12 mouse cellular contexts compared by ENCODE assay signal in genomic region chr11:98326741-98327135, GRCm38 (mm10). TPM values are rescaled to one million over a fixed set of nuclear protein-coding genes. Genes with fewer than 3 reads are reported as not detected.
DNase-seq lines count a peak whose midpoint lies in the region; ATAC-seq lines count a peak whose summit lies in the region.
"Had no signal": no experiment of that assay in that cellular context is flagged by ENCODE, and none has a peak within 500 bp of the region (broad histone marks: within the 10 kb centered on the region; RNA-seq: fewer than 3 reads in every experiment).

No protein-coding gene starts in this region.

- intact Hi-C loops in heart, postnatal 25 days (cut with DNase I): no loop called here

- DNase-seq in heart, embryonic 10.5 days (ENCODE audit: low spot score): no peak
- no peak for DNase-seq in heart, postnatal 25 days (ENCODE audit: low spot score)
- DNase-seq in right cerebral cortex, postnatal 14 days: peak; percentile 19
- no peak for DNase-seq in right cerebral cortex, adult 2 months (ENCODE audit: low spot score in 2 of 2)
- DNase-seq in limb, embryonic 11.5 days (ENCODE audit: low spot score): peak; percentile 46
- no peak for DNase-seq in ovary, adult 18-20 months (ENCODE audit: low spot score)
- DNase-seq in urinary bladder, adult 2 months (ENCODE audit: low spot score): no peak
- no peak for DNase-seq in adipocyte (ENCODE audit: low spot score)
- DNase-seq: adrenal gland, postnatal 10 days; kidney, postnatal 10 days; thymus, postnatal 36 days had no signal

- WGBS in heart, embryonic 10.5 days: 0% methylated on average over 19 of the region's 19 CpGs
- WGBS in limb, embryonic 11.5 days: under 1% methylated on average over 19 of the region's 19 CpGs

- H3K4me3 ChIP-seq in heart, embryonic 10.5 days: peak overlapping the region; percentile 52
- no peak overlapping the region for H3K4me3 ChIP-seq in limb, embryonic 11.5 days (ENCODE audit: low read depth, low read length)

- no peak overlapping the region for H3K27ac ChIP-seq in heart, embryonic 10.5 days
- H3K27ac ChIP-seq in limb, embryonic 11.5 days (replicated peaks; ENCODE audit: low read depth, low read length): no peak overlapping the region

- no peaks in the 10 kb centered on the region for H3K36me3 ChIP-seq in heart, embryonic 10.5 days
- H3K36me3 ChIP-seq in limb, embryonic 11.5 days (ENCODE audit: control insufficient read depth, insufficient read depth, low read length): no peaks in the 10 kb centered on the region

- H3K4me1 ChIP-seq in heart, embryonic 10.5 days: peaks cover 23% of the 10 kb centered on the region
- 0 out of 2 replicates have a peak, but pooled peaks cover 7% of the 10 kb centered on the region for H3K4me1 ChIP-seq in limb, embryonic 11.5 days (ENCODE audit: control insufficient read depth, insufficient read depth, low read length)

- peaks cover 99% of the 10 kb centered on the region for H3K27me3 ChIP-seq in heart, embryonic 10.5 days (ENCODE audit: insufficient read depth, poor library complexity, severe bottlenecking)
- H3K27me3 ChIP-seq in limb, embryonic 11.5 days (ENCODE audit: control insufficient read depth, insufficient read depth, low read length): peaks cover 96% of the 10 kb centered on the region

- H3K4me2 ChIP-seq in limb, embryonic 11.5 days (ENCODE audit: low read depth, severe bottlenecking): no peak overlapping the region

- no peak overlapping the region for H3K9ac ChIP-seq in limb, embryonic 11.5 days (ENCODE audit: low read length)

- ATAC-seq in limb, embryonic 11.5 days (ENCODE audit: insufficient number of reproducible peaks, low FRiP score, low TSS enrichment, low read depth): no peak

- H3K9me3 ChIP-seq in heart, embryonic 10.5 days: no peaks in the 10 kb centered on the region
- H3K9me3 ChIP-seq in limb, embryonic 11.5 days (ENCODE audit: control insufficient read depth, low read length): no peaks in the 10 kb centered on the region

RNA-seq across cellular contexts. Expression of gene Neurod2, which starts 2.7 kb away (rescaled TPM):
- not detected in 2 replicates for polyA plus RNA-seq in heart, embryonic 10.5 days (2016; fragmentation: Nextera tagmentation; extraction: Ambion mirVana)
- not detected for total RNA-seq in heart, postnatal 25 days (2021)
- not detected in 2 replicates for polyA plus RNA-seq in limb, embryonic 11.5 days (2014; fragmentation: Nextera tagmentation; extraction: Ambion mirVana)
- polyA plus RNA-seq in urinary bladder, adult 2 months (2012; rRNA removed): not detected in 2 replicates
- total RNA-seq: adrenal gland, postnatal 10 days had no signal
- polyA plus RNA-seq: lung, embryonic 16.5 days had no signal

RNA-seq across cellular contexts. Expression of gene Ppp1r1b, which starts 21.5 kb away (rescaled TPM):
- polyA plus RNA-seq in heart, embryonic 10.5 days (2016; fragmentation: Nextera tagmentation; extraction: Ambion mirVana): 8.1 and 20.1 TPM in 2 replicates
- total RNA-seq in heart, postnatal 25 days (2021): 1 to 10 TPM; 5.3 to 5.8 TPM
- polyA plus RNA-seq in limb, embryonic 11.5 days (2014; fragmentation: Nextera tagmentation; extraction: Ambion mirVana): 0.17 TPM in 1 of 2 replicates, not detected in the other
- 0.07 and 0.15 TPM in 2 replicates for polyA plus RNA-seq in urinary bladder, adult 2 months (2012; rRNA removed)

RNA-seq across cellular contexts. Expression of gene Stard3, which starts 31.4 kb away (rescaled TPM):
- polyA plus RNA-seq in heart, embryonic 10.5 days (2016; fragmentation: Nextera tagmentation; extraction: Ambion mirVana): 51.0 and 53.0 TPM in 2 replicates
- 10 to 100 TPM; 19.7 to 24.9 TPM for total RNA-seq in heart, postnatal 25 days (2021)
- polyA plus RNA-seq in limb, embryonic 11.5 days (2014; fragmentation: Nextera tagmentation; extraction: Ambion mirVana): 37.7 and 38.3 TPM in 2 replicates
- polyA plus RNA-seq in urinary bladder, adult 2 months (2012; rRNA removed): 34.8 and 45.8 TPM in 2 replicates

RNA-seq across cellular contexts. Expression of gene Tcap, which starts 56.9 kb away (rescaled TPM):
- 86.0 and 159 TPM in 2 replicates for polyA plus RNA-seq in heart, embryonic 10.5 days (2016; fragmentation: Nextera tagmentation; extraction: Ambion mirVana)
- 1,000 to 10,000 TPM; 1,084 to 2,520 TPM for total RNA-seq in heart, postnatal 25 days (2021)
- 0.41 and 0.53 TPM in 2 replicates for polyA plus RNA-seq in limb, embryonic 11.5 days (2014; fragmentation: Nextera tagmentation; extraction: Ambion mirVana)
- 7.0 and 9.0 TPM in 2 replicates for polyA plus RNA-seq in urinary bladder, adult 2 months (2012; rRNA removed)

RNA-seq across cellular contexts. Expression of gene Pnmt, which starts 59.5 kb away (rescaled TPM):
- polyA plus RNA-seq in heart, embryonic 10.5 days (2016; fragmentation: Nextera tagmentation; extraction: Ambion mirVana): 5.0 and 5.1 TPM in 2 replicates
- total RNA-seq in heart, postnatal 25 days (2021): 1 to 10 TPM; 1.3 to 1.7 TPM
- 0.13 and 0.17 TPM in 2 replicates for polyA plus RNA-seq in limb, embryonic 11.5 days (2014; fragmentation: Nextera tagmentation; extraction: Ambion mirVana)
- polyA plus RNA-seq in urinary bladder, adult 2 months (2012; rRNA removed): 0.10 TPM in 1 of 2 replicates, not detected in the other

Comparison
In these comparisons a context has a peak if more than half of its experiments do, and no peak if none do; other contexts are left out.
1. DNase-seq: peak in right cerebral cortex, postnatal 14 days (single experiment) and limb, embryonic 11.5 days (single experiment); none in heart, embryonic 10.5 days (single experiment), heart, postnatal 25 days (single experiment), right cerebral cortex, adult 2 months (0 of 2), ovary, adult 18-20 months (single experiment), urinary bladder, adult 2 months (single experiment) and adipocyte (single experiment).